Mouse (Mus musculus) right cerebral cortex, postnatal 36 days (tissue): Measurements from ENCODE around the gene Trim26.
"Not testable (repeated sequence)": the region's sequence is repeated elsewhere in the genome, so short reads cannot be mapped to it uniquely, and the experiment has no call there.

Experiments
- DNase-seq, 2 experiments: peaks; one replicate each; pipeline ENCODE4 v3.0.0; 2022; ENCODE audit warnings: low spot score in 2 of 2, mixed read lengths in 1 of 2

Gene Trim26

DNA sequence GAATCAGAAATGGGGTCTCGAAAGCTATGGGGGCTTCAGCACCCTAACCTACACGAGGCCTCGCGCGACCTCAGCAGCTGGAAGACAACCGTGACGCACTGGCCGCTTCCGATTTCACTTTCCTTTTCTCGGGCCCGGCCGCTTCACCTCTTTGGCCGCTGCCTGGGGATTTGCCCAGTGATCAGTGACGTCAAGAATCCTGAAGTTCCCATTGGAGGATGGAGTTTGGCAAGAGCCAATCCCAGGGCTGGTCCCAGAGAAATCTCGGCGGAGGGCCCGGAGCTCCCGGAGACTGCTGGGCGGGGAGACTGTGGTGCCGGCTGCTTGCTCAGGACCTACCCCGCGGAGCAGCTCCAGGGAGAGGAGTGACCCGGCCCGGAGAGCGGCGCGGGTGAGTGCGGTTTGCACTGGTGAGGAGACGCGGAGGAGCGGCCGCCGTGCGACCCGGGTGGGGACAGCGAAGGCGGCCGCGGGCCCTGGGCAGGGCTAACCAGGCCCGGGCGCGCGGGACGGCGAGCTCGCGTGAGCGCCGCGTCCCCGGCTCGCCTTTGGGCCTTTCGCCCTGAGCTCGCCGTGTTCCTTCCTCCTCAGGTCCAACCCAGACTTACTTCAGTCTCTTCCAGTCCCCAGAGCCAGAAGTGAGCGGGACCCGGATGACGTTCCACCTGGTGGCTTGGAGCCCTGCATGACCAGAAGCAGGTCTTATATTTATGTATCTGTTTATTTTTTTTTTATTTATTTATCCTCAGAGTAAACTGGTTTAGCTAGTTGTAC, at the start of gene Trim26:
TSS of gene Trim26 (plus strand) at position 261 of the 774 bp plus-strand sequence.
- DNase-seq = peak; percentile 91 to 95

- DNase-seq = no peak
Measured at GRCm38 (mm10) chr17:36788351-36788750, 48.6 kb upstream of the Trim26 start.

GRCm38 (mm10) chr17:36788801-36789200, 48.1 kb upstream of the Trim26 start:
- peak; percentile 53 to 72 for DNase-seq

DNA sequence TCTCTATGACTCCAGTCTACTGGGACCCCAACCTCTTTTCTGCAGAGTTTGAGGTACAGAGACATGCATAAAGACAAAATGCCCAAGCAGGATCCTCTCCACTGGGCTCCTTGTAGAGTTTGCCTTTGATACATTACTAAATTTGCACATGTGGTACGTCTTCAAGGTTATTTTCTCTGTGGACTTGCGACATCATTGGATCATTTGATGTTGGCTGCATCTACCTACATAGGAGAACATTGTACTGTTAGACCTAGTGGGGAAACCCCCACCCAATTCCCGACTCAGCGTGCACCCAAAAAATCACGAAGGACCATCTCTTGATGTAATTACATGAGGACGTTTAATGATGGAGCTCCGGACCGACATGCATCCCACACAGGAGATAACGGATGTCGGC, 37.4 kb upstream of the Trim26 start:
- DNase-seq = no peak

DNA sequence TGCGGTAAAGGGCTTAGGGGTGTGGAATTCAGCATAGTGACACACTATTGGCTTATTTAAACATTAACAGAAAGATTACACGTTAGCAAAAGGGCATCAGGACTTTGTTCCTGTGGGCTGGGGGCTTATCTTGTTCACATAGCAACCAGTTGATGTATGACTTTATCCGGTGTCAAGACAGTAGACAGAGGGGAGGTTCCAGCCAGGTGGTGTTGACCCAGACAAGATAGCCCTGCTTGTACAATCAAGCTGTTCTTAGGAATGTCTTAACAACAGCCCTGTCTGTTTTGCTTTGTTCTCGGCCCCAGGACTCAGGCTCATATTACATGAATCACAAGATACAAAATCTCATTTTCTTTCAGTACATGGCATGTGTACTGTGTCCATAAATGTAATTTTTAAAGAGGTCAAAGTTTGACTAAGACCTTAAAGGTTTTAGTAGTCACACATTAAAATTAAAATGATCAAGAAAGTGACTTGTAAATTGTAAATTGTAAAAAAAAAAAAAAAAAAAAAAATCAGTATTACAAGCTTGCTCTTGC, 36.9 kb upstream of the Trim26 start:
- not testable (repeated sequence) for DNase-seq

- DNase-seq = no peak
Measured at GRCm38 (mm10) chr17:36811871-36812270, 25.1 kb upstream of the Trim26 start, which contains the start of gene H2-M10.6. H2-M10.6 (plus strand) TSS chr17:36812171.

- DNase-seq = no peak
Measured at GRCm38 (mm10) chr17:36824005-36824404, 12.9 kb upstream of the Trim26 start.

- no peak for DNase-seq
Measured at GRCm38 (mm10) chr17:36825525-36825924, 11.4 kb upstream of the Trim26 start.

DNA sequence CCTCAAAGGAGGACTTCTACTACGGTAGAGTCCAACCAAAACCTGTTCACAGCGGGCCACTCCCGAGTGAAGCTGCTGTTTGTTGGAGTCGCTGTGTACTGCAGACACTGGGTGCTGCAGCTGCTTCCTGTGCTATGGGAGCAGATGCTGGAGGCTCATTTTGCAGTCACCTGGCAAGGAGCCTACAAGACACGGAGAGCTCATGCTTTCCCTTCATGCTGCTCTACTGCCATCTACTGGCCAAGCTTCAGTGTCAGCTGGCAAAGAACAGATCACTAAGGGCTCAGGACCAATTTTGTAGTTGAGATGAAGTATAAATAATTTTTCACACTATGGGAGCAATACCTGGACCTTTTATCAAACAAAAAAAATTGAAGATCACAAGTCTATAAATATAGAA, 10.9 kb upstream of the Trim26 start:
- peak; percentile 80 to 85 for DNase-seq

GRCm38 (mm10) chr17:36828488-36828887, 8.4 kb upstream of the Trim26 start:
- no peak for DNase-seq

DNA sequence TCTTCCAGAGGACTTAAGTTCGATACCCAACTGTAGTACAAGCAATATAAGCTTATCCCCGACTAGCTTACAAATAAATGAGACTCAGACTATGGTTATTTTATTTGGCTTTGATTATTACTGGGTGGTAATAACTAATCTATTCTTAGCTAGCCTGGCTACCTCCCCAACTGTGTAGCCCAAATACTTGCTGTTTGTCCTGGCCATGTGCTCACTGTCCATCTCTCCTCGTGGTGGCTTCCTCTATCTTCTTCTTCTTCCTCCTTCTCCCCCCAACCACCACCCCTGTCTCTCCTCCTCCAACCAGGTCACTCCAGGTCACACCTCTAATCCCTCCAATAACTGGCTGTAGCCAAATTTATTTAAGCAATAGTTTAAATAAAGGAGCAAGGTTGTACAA, 6.5 kb upstream of the Trim26 start:
- no peak for DNase-seq

DNA sequence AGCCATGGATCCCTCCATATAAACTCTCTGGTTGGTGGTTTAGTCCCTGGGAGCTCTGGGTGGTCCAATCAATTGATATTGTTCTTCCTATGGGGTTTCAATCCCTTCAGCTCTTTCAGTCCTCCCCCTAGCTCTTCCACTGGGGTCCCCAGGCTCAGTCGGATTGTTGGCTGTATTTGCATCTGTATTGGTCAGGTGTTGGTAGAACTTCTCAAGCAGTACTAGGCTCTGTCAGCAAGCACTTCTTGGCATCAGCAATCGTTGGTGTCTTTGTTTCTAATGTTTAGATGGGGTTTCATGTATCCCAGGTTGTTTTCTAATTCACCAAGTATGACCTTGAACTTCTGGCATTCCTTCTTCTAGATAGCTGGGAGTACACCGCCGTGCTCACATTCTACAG, 4.2 kb upstream of the Trim26 start:
- no peak for DNase-seq

GRCm38 (mm10) chr17:36835591-36836426, 1.1 kb upstream of the Trim26 start:
- peak; percentile 26 to 45 for DNase-seq

- no peak for DNase-seq
Measured at GRCm38 (mm10) chr17:36836427-36836812, 514 bp upstream of the Trim26 start.

- no peak for DNase-seq
Measured at GRCm38 (mm10) chr17:36839001-36839400, 2.1 kb downstream of the Trim26 start.

DNA sequence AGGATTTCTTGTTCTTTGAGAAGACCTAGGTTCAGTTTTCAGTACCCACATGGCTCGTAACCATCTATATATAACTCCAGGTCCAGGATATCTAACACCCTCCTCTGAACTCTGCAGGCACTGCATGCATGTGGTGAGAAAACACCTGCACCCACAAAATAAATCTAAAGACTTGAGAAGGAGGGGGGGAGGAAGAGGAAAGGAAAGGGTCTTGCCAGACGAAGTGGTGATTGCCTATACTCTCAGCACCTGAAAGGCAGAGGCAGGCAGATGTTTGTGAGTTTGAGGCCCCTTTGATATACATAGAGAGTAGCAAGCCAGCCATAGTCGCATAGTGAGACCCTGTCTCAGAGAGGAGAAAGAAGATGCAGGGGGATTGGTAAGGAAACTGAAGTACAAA, 3.0 kb downstream of the Trim26 start:
- no peak for DNase-seq

- no peak for DNase-seq
Measured at GRCm38 (mm10) chr17:36840961-36841445, 4.1 kb downstream of the Trim26 start.

DNA sequence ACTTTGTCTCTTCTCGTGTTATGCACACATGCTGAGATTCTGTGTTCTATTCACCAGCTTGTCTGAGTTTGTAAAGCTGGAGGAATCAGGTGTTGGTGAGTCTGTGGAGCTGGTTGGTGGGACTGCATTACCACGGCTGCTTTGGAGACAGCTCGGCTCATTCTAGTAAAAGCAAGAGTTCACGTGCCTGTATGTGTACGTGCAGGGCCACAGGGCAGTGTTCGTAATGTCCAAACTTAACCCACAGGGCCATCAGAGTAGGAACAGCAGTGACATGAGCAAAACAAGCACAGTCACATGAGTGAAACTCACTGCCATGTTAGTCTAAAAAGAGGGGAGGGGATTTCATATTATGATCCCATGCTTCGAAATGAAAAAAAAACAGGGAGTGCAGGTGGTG, 6.8 kb downstream of the Trim26 start:
- DNase-seq = no peak

- DNase-seq = no peak
Measured at GRCm38 (mm10) chr17:36844286-36844719, 7.4 kb downstream of the Trim26 start.

DNA sequence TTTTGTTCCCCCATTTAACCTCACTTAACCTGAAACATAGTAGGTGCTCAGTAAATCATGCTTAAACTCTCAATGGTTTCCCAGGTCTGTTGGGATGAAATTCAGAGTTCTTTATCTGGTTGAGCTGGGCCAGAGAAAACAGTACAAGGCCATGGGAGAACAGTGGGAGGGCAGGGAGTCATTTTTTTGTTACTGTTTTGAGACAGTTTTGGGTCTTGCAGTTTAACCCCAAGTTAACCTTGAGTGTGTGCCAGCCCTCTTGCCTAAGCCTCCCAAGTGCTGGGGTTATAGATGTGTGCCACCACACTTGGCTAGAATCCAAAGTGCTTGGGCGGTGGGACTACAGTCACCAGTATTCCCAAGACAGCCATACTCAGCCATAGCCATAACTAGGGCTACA, 7.8 kb downstream of the Trim26 start:
- DNase-seq = no peak

DNA sequence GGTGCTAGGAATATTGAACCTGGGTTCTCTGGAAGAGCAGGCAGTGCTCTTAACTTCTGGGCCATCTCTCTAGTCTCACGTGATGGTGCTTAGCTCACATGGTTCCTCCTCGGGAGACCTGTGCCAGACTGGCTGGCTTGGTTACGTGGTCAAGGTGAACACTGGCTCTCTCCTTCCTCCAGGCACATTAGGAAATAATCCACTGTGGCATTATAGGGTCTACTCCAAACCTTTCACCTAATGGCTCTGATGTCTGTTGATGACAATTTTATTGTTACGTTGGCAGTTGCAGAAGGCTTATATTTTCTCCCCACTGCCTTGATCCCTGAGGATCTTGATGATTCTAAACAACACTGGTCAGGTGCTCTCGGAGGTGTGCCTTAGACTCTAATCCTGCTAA, 12.0 kb downstream of the Trim26 start:
- DNase-seq = no peak

- no peak for DNase-seq
Measured at GRCm38 (mm10) chr17:36849992-36850391, 13.1 kb downstream of the Trim26 start.
